8 mouse cellular contexts compared by ENCODE assay signal in genomic region chr9:53404753-53405722, GRCm38 (mm10). TPM values are rescaled to one million over a fixed set of nuclear protein-coding genes. Genes with fewer than 3 reads are reported as not detected.
DNase-seq lines count a peak whose midpoint lies in the region; ATAC-seq and TF ChIP-seq lines count a peak whose summit lies in the region.

No protein-coding gene starts in this region.

- no peak overlapping the region for H3K9ac ChIP-seq in CH12.LX (ENCODE audit: insufficient read depth, low read depth)
- peak overlapping the region; percentile 68 for H3K9ac ChIP-seq in heart, embryonic 14.5 days (ENCODE audit: low read length)
- peak overlapping the region; percentile 72 for H3K9ac ChIP-seq in kidney, embryonic 16.5 days (replicated peaks; ENCODE audit: low read length)
- H3K9ac ChIP-seq in midbrain, embryonic 16.5 days (ENCODE audit: low read depth, low read length): peak overlapping the region; percentile 63

- in situ Hi-C loops in CH12.LX (cut with MboI; ENCODE audit: low pct_ligation_motif_present, low pct_unique_long_range_greater_than_20kb, low sequenced_read_pairs): no loop called here

- ATAC-seq in heart, embryonic 14.5 days (ENCODE audit: insufficient number of reproducible peaks, insufficient read depth, low FRiP score, low read depth): peak; percentile 59
- ATAC-seq in kidney, embryonic 16.5 days (ENCODE audit: low FRiP score, low TSS enrichment): peak; percentile 84
- ATAC-seq in midbrain, embryonic 16.5 days: peak; percentile 97

- no peak for TF ChIP-seq RAD21 in CH12.LX (IDR thresholded peaks at IDR 0.05; ENCODE audit: low read depth, low read length)

- H3K4me3 ChIP-seq in CH12.LX (replicated peaks in 1 of 3; ENCODE audit: low read depth in 2 of 3, low read length in 2 of 3, poor library complexity in 1 of 3): peak overlapping the region in 2 of 3 experiments; percentile 17 to 39
- peak overlapping the region; percentile 46 for H3K4me3 ChIP-seq in forebrain, embryonic 10.5 days
- H3K4me3 ChIP-seq in heart, embryonic 14.5 days (ENCODE audit: control insufficient read depth in 1 of 2, insufficient read depth in 1 of 2, low read depth in 1 of 2, low read length in 2 of 2): peak overlapping the region; percentile 37 to 56
- peak overlapping the region; percentile 53 for H3K4me3 ChIP-seq in kidney, embryonic 16.5 days (ENCODE audit: low read length)
- peak overlapping the region; percentile 41 for H3K4me3 ChIP-seq in midbrain, embryonic 16.5 days (ENCODE audit: low read depth, low read length)

- no peak overlapping the region for H3K4me2 ChIP-seq in CH12.LX (ENCODE audit: insufficient read depth, low read depth, poor library complexity, severe bottlenecking)
- H3K4me2 ChIP-seq in heart, embryonic 14.5 days (ENCODE audit: low read length): peak overlapping the region; percentile 64
- H3K4me2 ChIP-seq in kidney, embryonic 16.5 days (replicated peaks; ENCODE audit: low read depth, low read length): peak overlapping the region; percentile 71
- H3K4me2 ChIP-seq in midbrain, embryonic 16.5 days (ENCODE audit: low read length): peak overlapping the region; percentile 65

- no peaks in the 10 kb centered on the region for H3K36me3 ChIP-seq in CH12.LX (replicated peaks in 1 of 2; ENCODE audit: control insufficient read depth in 1 of 2, insufficient read depth in 1 of 2, low read length in 1 of 2)
- no peaks in the 10 kb centered on the region for H3K36me3 ChIP-seq in forebrain, embryonic 10.5 days (replicated peaks)
- H3K36me3 ChIP-seq in heart, embryonic 14.5 days (ENCODE audit: control insufficient read depth, insufficient read depth, low read length): peaks cover under 1% of the 10 kb centered on the region; the same call in 1 of the 2 replicates
- H3K36me3 ChIP-seq in kidney, embryonic 16.5 days (ENCODE audit: insufficient read depth, low read length): 0 out of 2 replicates have a peak, but pooled peaks cover under 1% of the 10 kb centered on the region
- H3K36me3 ChIP-seq in midbrain, embryonic 16.5 days (ENCODE audit: control insufficient read depth, insufficient read depth, low read length): no peaks in the 10 kb centered on the region

- no peaks in the 10 kb centered on the region for H3K79me2 ChIP-seq in CH12.LX (replicated peaks; ENCODE audit: control insufficient read depth, extremely low read depth, insufficient read depth, poor library complexity, severe bottlenecking)

- no peak for TF ChIP-seq CTCF in CH12.LX (conservative IDR thresholded peaks at IDR 0.05 in 1 of 2, IDR thresholded peaks at IDR 0.05 in 1 of 2; ENCODE audit: low read depth in 2 of 2, low read length in 2 of 2)

- no peak for TF ChIP-seq EP300 in CH12.LX (IDR thresholded peaks at IDR 0.05; ENCODE audit: low read length)

- 0 out of 2 replicates have a peak, but pooled peaks have one; percentile 23 for TF ChIP-seq POLR2A in CH12.LX (IDR thresholded peaks at IDR 0.05; ENCODE audit: low read depth, low read length)

- dilution Hi-C loops in CH12.LX (cut with MboI; ENCODE audit: extremely low pct_ligation_motif_present, extremely low pct_unique_long_range_greater_than_20kb, low sequenced_read_pairs): no loop called here

- H3K4me1 ChIP-seq in CH12.LX (ENCODE audit: control insufficient read depth in 1 of 2, insufficient read depth in 2 of 2): peaks cover 2 to 18% of the 10 kb centered on the region in 2 experiments; a peak in 3 of 4 replicates
- peaks cover 27% of the 10 kb centered on the region for H3K4me1 ChIP-seq in forebrain, embryonic 10.5 days
- peaks cover 9 to 13% of the 10 kb centered on the region in 2 experiments; a peak in 3 of 4 replicates for H3K4me1 ChIP-seq in heart, embryonic 14.5 days (ENCODE audit: control insufficient read depth in 2 of 2, insufficient read depth in 2 of 2, low read length in 2 of 2)
- peaks cover 31% of the 10 kb centered on the region for H3K4me1 ChIP-seq in kidney, embryonic 16.5 days (ENCODE audit: insufficient read depth, low read length)
- H3K4me1 ChIP-seq in midbrain, embryonic 16.5 days (ENCODE audit: control insufficient read depth, insufficient read depth, low read length): peaks cover 9% of the 10 kb centered on the region

- H3K9me3 ChIP-seq in CH12.LX (replicated peaks; ENCODE audit: low read length): no peaks in the 10 kb centered on the region
- no peaks in the 10 kb centered on the region for H3K9me3 ChIP-seq in forebrain, embryonic 10.5 days
- H3K9me3 ChIP-seq in heart, embryonic 14.5 days (ENCODE audit: control insufficient read depth, low read length): no peaks in the 10 kb centered on the region
- H3K9me3 ChIP-seq in kidney, embryonic 16.5 days (ENCODE audit: low read length): no peaks in the 10 kb centered on the region
- no peaks in the 10 kb centered on the region for H3K9me3 ChIP-seq in midbrain, embryonic 16.5 days (replicated peaks; ENCODE audit: control insufficient read depth, low read length, poor library complexity, severe bottlenecking)

- DNase-seq in CH12.LX (ENCODE audit: extremely low read depth) (peak; percentile 91), liver (peak; percentile 73)
- DNase-seq in c-Kit-positive CD71-positive TER-119-positive erythroid progenitor cells, embryonic 14.5 days (ENCODE audit: low spot score): peak; percentile 35
- DNase-seq in forebrain, embryonic 10.5 days (ENCODE audit: extremely low spot score, low spot score): peak; percentile 81
- DNase-seq in spleen, postnatal 36 days (ENCODE audit: low spot score in 2 of 2): peak; percentile 79 to 84

- no peaks in the 10 kb centered on the region for H3K27me3 ChIP-seq in CH12.LX (replicated peaks)
- no peaks in the 10 kb centered on the region for H3K27me3 ChIP-seq in forebrain, embryonic 10.5 days (ENCODE audit: poor library complexity, severe bottlenecking)
- no peaks in the 10 kb centered on the region for H3K27me3 ChIP-seq in heart, embryonic 14.5 days (ENCODE audit: control insufficient read depth, insufficient read depth, low read length)
- H3K27me3 ChIP-seq in kidney, embryonic 16.5 days (ENCODE audit: insufficient read depth, low read length): no peaks in the 10 kb centered on the region
- no peaks in the 10 kb centered on the region for H3K27me3 ChIP-seq in midbrain, embryonic 16.5 days (ENCODE audit: control insufficient read depth, insufficient read depth, low read depth, low read length)

- H3K27ac ChIP-seq in CH12.LX (ENCODE audit: insufficient read depth, low read depth): no peak overlapping the region
- peak overlapping the region; percentile 84 for H3K27ac ChIP-seq in forebrain, embryonic 10.5 days
- peak overlapping the region; percentile 21 to 76 for H3K27ac ChIP-seq in heart, embryonic 14.5 days (replicated peaks in 1 of 2; ENCODE audit: control insufficient read depth in 1 of 2, insufficient read depth in 1 of 2, low read depth in 2 of 2, low read length in 2 of 2)
- peak overlapping the region; percentile 70 for H3K27ac ChIP-seq in kidney, embryonic 16.5 days (ENCODE audit: low read length)
- H3K27ac ChIP-seq in midbrain, embryonic 16.5 days (ENCODE audit: low read length): peak overlapping the region; percentile 93

- 31% methylated on average over 21 of the region's 21 CpGs for WGBS in forebrain, embryonic 10.5 days
- 21% methylated on average over 21 of the region's 21 CpGs for WGBS in heart, embryonic 14.5 days
- 21% methylated on average over 21 of the region's 21 CpGs for WGBS in kidney, embryonic 16.5 days
- WGBS in midbrain, embryonic 16.5 days: 18% methylated on average over 21 of the region's 21 CpGs

TF ChIP-seq in CH12.LX, 34 proteins besides CTCF, POLR2A, EP300 and RAD21:
- TF ChIP-seq SIN3A (IDR thresholded peaks at IDR 0.05; ENCODE audit: low read length): 0 out of 2 replicates have a peak, but pooled peaks have one; percentile 23
- TF ChIP-seq MAZ (IDR thresholded peaks at IDR 0.05; ENCODE audit: low read depth, low read length): no peak
- TF ChIP-seq NRF1 (IDR thresholded peaks at IDR 0.05; ENCODE audit: low read depth, low read length): no peak
- TF ChIP-seq NELFE (IDR thresholded peaks at IDR 0.05; ENCODE audit: low read depth, low read length): 0 out of 2 replicates have a peak, but pooled peaks have one; percentile 27
- no peak for TF ChIP-seq ZNF384 (IDR thresholded peaks at IDR 0.05; ENCODE audit: low read depth, low read length)
- TF ChIP-seq UBTF (IDR thresholded peaks at IDR 0.05; ENCODE audit: low read depth, low read length): no peak
- TF ChIP-seq MXI1 (IDR thresholded peaks at IDR 0.05; ENCODE audit: low read depth, low read length): 0 out of 2 replicates have a peak, but pooled peaks have one; percentile 30
- no peak for TF ChIP-seq GABPA (IDR thresholded peaks at IDR 0.05; ENCODE audit: insufficient replicate concordance, low read depth, low read length)
- no peak for TF ChIP-seq CHD2 (IDR thresholded peaks at IDR 0.05; ENCODE audit: low read length)

RNA-seq across cellular contexts. Expression of gene 4930550C14Rik, which starts 2.9 kb away (rescaled TPM):
- total RNA-seq in CH12.LX (2012; rRNA removed): 0.30 and 0.38 TPM in 2 replicates
- 1.3 and 1.7 TPM in 2 replicates for total RNA-seq in CH12.LX (2014; rRNA removed)
- 0.97 and 1.5 TPM in 2 replicates for polyA plus RNA-seq in CH12.LX (2012; ENCODE audit: insufficient read length, low read depth)
- 0.30 and 0.39 TPM in 2 replicates for polyA plus RNA-seq in forebrain, embryonic 10.5 days (2016; fragmentation: Nextera tagmentation; extraction: Ambion mirVana)
- polyA plus RNA-seq in heart, embryonic 14.5 days (2014; fragmentation: Nextera tagmentation; extraction: Ambion mirVana): 0.34 and 0.77 TPM in 2 replicates
- polyA plus RNA-seq in kidney, embryonic 16.5 days (2015; fragmentation: Nextera tagmentation; extraction: Ambion mirVana): 2.6 and 2.7 TPM in 2 replicates
- 0.27 and 0.28 TPM in 2 replicates for polyA plus RNA-seq in midbrain, embryonic 16.5 days (2015; fragmentation: Nextera tagmentation; extraction: Ambion mirVana)

RNA-seq across cellular contexts. Expression of gene Kdelc2, which starts 21.2 kb away (rescaled TPM):
- total RNA-seq in CH12.LX (2012; rRNA removed): not detected in 2 replicates
- not detected in 2 replicates for total RNA-seq in CH12.LX (2014; rRNA removed)
- polyA plus RNA-seq in CH12.LX (2012; ENCODE audit: insufficient read length, low read depth): not detected in 2 replicates
- 8.6 and 8.7 TPM in 2 replicates for polyA plus RNA-seq in forebrain, embryonic 10.5 days (2016; fragmentation: Nextera tagmentation; extraction: Ambion mirVana)
- polyA plus RNA-seq in heart, embryonic 14.5 days (2014; fragmentation: Nextera tagmentation; extraction: Ambion mirVana): 24.5 and 26.3 TPM in 2 replicates
- 30.4 and 34.1 TPM in 2 replicates for polyA plus RNA-seq in kidney, embryonic 16.5 days (2015; fragmentation: Nextera tagmentation; extraction: Ambion mirVana)
- 5.2 and 5.9 TPM in 2 replicates for polyA plus RNA-seq in midbrain, embryonic 16.5 days (2015; fragmentation: Nextera tagmentation; extraction: Ambion mirVana)

Comparison
In these comparisons a context has a peak if more than half of its experiments do, and no peak if none do; other contexts are left out.
1. DNase-seq: peak in every context shown above with its lines; median percentile 91 in CH12.LX; 82 in spleen, postnatal 36 days; 81 in forebrain, embryonic 10.5 days; 73 in liver; 35 in c-Kit-positive CD71-positive TER-119-positive erythroid progenitor cells, embryonic 14.5 days.